Mouse (Mus musculus): ENCODE measurements at regions not wholly inside any gene's neighbourhood (a gene's known extent, or its start where the extent isn't known, plus 50 kb on each side); places are given as distances from the start of the nearest gene placed in this dataset.

- ATAC-seq (replicated peaks; ENCODE audit: low FRiP score, low read depth) (no peak), DNase-seq (ENCODE audit: low spot score) (no peak)
- Histone ChIP-seq H3K4me3 (replicated peaks; ENCODE audit: low read depth, low read length) (no peak overlapping the region), H3K27ac (no peak overlapping the region), H3K9ac (ENCODE audit: low read depth, low read length) (no peak overlapping the region), H3K27me3 (ENCODE audit: insufficient read depth, low read length) (no peaks in the 10 kb centered on the region), H3K9me3 (replicated peaks; ENCODE audit: low read length) (no peaks in the 10 kb centered on the region), H3K36me3 (ENCODE audit: insufficient read depth, low read length) (no peaks in the 10 kb centered on the region), H3K4me2 (ENCODE audit: low read length) (no peak overlapping the region), H3K4me1 (replicated peaks; ENCODE audit: insufficient read depth, low read length) (no peaks in the 10 kb centered on the region)
- 65% methylated on average over 3 of the region's 3 CpGs for WGBS
- TF ChIP-seq CTCF (IDR thresholded peaks at IDR 0.05; ENCODE audit: low read depth): no peak
Measured at GRCm38 (mm10) chr7:72774031-72774770, 467.8 kb upstream of the Mctp2 start.

- no peak for ATAC-seq (replicated peaks; ENCODE audit: low FRiP score, low read depth)
- TF ChIP-seq CTCF (IDR thresholded peaks at IDR 0.05; ENCODE audit: low read depth): no peak
Measured at GRCm38 (mm10) chr7:72774771-72775119, 468.3 kb upstream of the Mctp2 start.

GRCm38 (mm10) chr7:72787306-72787705, 480.9 kb upstream of the Mctp2 start:
- H3K4me1 ChIP-seq (replicated peaks; ENCODE audit: insufficient read depth, low read length): no peaks in the 10 kb centered on the region
- ATAC-seq (replicated peaks; ENCODE audit: low FRiP score, low read depth) (no peak), DNase-seq (ENCODE audit: low spot score) (no peak)
- no peak overlapping the region for H3K4me3 ChIP-seq (replicated peaks; ENCODE audit: low read depth, low read length)
- 69% methylated on average over 1 of the region's 1 CpGs for WGBS
- H3K27ac ChIP-seq: no peak overlapping the region
- H3K9me3 ChIP-seq (replicated peaks; ENCODE audit: low read length): no peaks in the 10 kb centered on the region
- no peak for TF ChIP-seq CTCF (IDR thresholded peaks at IDR 0.05; ENCODE audit: low read depth)
- no peak overlapping the region for H3K4me2 ChIP-seq (ENCODE audit: low read length)
- H3K27me3 ChIP-seq (ENCODE audit: insufficient read depth, low read length): no peaks in the 10 kb centered on the region
- no peaks in the 10 kb centered on the region for H3K36me3 ChIP-seq (ENCODE audit: insufficient read depth, low read length)
- no peak overlapping the region for H3K9ac ChIP-seq (ENCODE audit: low read depth, low read length)

More at GRCm38 (mm10) chr7:72774771-72775119, 468.3 kb upstream of the Mctp2 start:
- Histone ChIP-seq H3K36me3 (ENCODE audit: insufficient read depth, low read length) (no peaks in the 10 kb centered on the region), H3K27me3 (ENCODE audit: insufficient read depth, low read length) (no peaks in the 10 kb centered on the region), H3K27ac (no peak overlapping the region), H3K4me1 (replicated peaks; ENCODE audit: insufficient read depth, low read length) (no peaks in the 10 kb centered on the region), H3K9me3 (replicated peaks; ENCODE audit: low read length) (no peaks in the 10 kb centered on the region), H3K4me3 (replicated peaks; ENCODE audit: low read depth, low read length) (no peak overlapping the region), H3K9ac (ENCODE audit: low read depth, low read length) (no peak overlapping the region), H3K4me2 (ENCODE audit: low read length) (no peak overlapping the region)
- WGBS: 57% methylated on average over 3 of the region's 3 CpGs
- DNase-seq (ENCODE audit: low spot score): no peak

- no peak for TF ChIP-seq CTCF (IDR thresholded peaks at IDR 0.05; ENCODE audit: low read depth)
- Histone ChIP-seq H3K4me2 (ENCODE audit: low read length) (no peak overlapping the region), H3K4me1 (replicated peaks; ENCODE audit: insufficient read depth, low read length) (no peaks in the 10 kb centered on the region), H3K36me3 (ENCODE audit: insufficient read depth, low read length) (no peaks in the 10 kb centered on the region), H3K27me3 (ENCODE audit: insufficient read depth, low read length) (no peaks in the 10 kb centered on the region), H3K4me3 (replicated peaks; ENCODE audit: low read depth, low read length) (no peak overlapping the region), H3K9ac (ENCODE audit: low read depth, low read length) (no peak overlapping the region), H3K9me3 (replicated peaks; ENCODE audit: low read length) (no peaks in the 10 kb centered on the region), H3K27ac (no peak overlapping the region)
- WGBS: 18% methylated on average over 2 of the region's 2 CpGs
- DNase-seq (ENCODE audit: low spot score) (peak; percentile 16), ATAC-seq (replicated peaks; ENCODE audit: low FRiP score, low read depth) (no peak)
Measured at GRCm38 (mm10) chr7:72788261-72788660, 481.9 kb upstream of the Mctp2 start.

- DNase-seq (ENCODE audit: low spot score): no peak
- H3K27me3 ChIP-seq (ENCODE audit: insufficient read depth, low read length): no peaks in the 10 kb centered on the region
- no peak overlapping the region for H3K4me2 ChIP-seq (ENCODE audit: low read length)
- H3K9ac ChIP-seq (ENCODE audit: low read depth, low read length): no peak overlapping the region
- 90% methylated on average over 3 of the region's 3 CpGs for WGBS
- no peaks in the 10 kb centered on the region for H3K4me1 ChIP-seq (replicated peaks; ENCODE audit: insufficient read depth, low read length)
- H3K4me3 ChIP-seq (replicated peaks; ENCODE audit: low read depth, low read length): no peak overlapping the region
- ATAC-seq (replicated peaks; ENCODE audit: low FRiP score, low read depth): no peak
- H3K36me3 ChIP-seq (ENCODE audit: insufficient read depth, low read length): no peaks in the 10 kb centered on the region
- no peak overlapping the region for H3K27ac ChIP-seq
- no peak for TF ChIP-seq CTCF (IDR thresholded peaks at IDR 0.05; ENCODE audit: low read depth)
- H3K9me3 ChIP-seq (replicated peaks; ENCODE audit: low read length): no peaks in the 10 kb centered on the region
Measured at GRCm38 (mm10) chr7:72822142-72822541, 515.7 kb upstream of the Mctp2 start.

GRCm38 (mm10) chr7:72826597-72826996, 520.2 kb upstream of the Mctp2 start:
- DNase-seq (ENCODE audit: low spot score) (no peak), ATAC-seq (replicated peaks; ENCODE audit: low FRiP score, low read depth) (no peak)
- WGBS: 59% methylated on average over 3 of the region's 3 CpGs
- Histone ChIP-seq H3K27ac (no peak overlapping the region), H3K27me3 (ENCODE audit: insufficient read depth, low read length) (no peaks in the 10 kb centered on the region), H3K9ac (ENCODE audit: low read depth, low read length) (no peak overlapping the region), H3K36me3 (ENCODE audit: insufficient read depth, low read length) (no peaks in the 10 kb centered on the region), H3K4me1 (replicated peaks; ENCODE audit: insufficient read depth, low read length) (no peaks in the 10 kb centered on the region), H3K4me3 (replicated peaks; ENCODE audit: low read depth, low read length) (no peak overlapping the region), H3K4me2 (ENCODE audit: low read length) (no peak overlapping the region), H3K9me3 (replicated peaks; ENCODE audit: low read length) (no peaks in the 10 kb centered on the region)
- no peak for TF ChIP-seq CTCF (IDR thresholded peaks at IDR 0.05; ENCODE audit: low read depth)

- DNase-seq (ENCODE audit: low spot score) (no peak), ATAC-seq (replicated peaks; ENCODE audit: low FRiP score, low read depth) (no peak)
- Histone ChIP-seq H3K36me3 (ENCODE audit: insufficient read depth, low read length) (no peaks in the 10 kb centered on the region), H3K9me3 (replicated peaks; ENCODE audit: low read length) (no peaks in the 10 kb centered on the region; the same call in 1 of the 2 replicates), H3K9ac (ENCODE audit: low read depth, low read length) (no peak overlapping the region), H3K4me1 (replicated peaks; ENCODE audit: insufficient read depth, low read length) (no peaks in the 10 kb centered on the region), H3K4me3 (replicated peaks; ENCODE audit: low read depth, low read length) (no peak overlapping the region), H3K27me3 (ENCODE audit: insufficient read depth, low read length) (no peaks in the 10 kb centered on the region), H3K27ac (no peak overlapping the region), H3K4me2 (ENCODE audit: low read length) (no peak overlapping the region)
- no peak for TF ChIP-seq CTCF (IDR thresholded peaks at IDR 0.05; ENCODE audit: low read depth)
- 96% methylated on average over 1 of the region's 1 CpGs for WGBS
Measured at GRCm38 (mm10) chr7:72835423-72835822, 529.0 kb upstream of the Mctp2 start.
